Mouse (Mus musculus): ENCODE measurements around the gene Mrpl1. TPM values are rescaled to one million over a fixed set of nuclear protein-coding genes. Genes with fewer than 3 reads are reported as not detected.
A peak's percentile ranks its signal among the peaks of the same experiment; 100 is the strongest.

Mrpl1 gene
- total and polyA plus RNA-seq, 3 experiments: 31.3 to 77.6 (median 44.2) TPM

DNA sequence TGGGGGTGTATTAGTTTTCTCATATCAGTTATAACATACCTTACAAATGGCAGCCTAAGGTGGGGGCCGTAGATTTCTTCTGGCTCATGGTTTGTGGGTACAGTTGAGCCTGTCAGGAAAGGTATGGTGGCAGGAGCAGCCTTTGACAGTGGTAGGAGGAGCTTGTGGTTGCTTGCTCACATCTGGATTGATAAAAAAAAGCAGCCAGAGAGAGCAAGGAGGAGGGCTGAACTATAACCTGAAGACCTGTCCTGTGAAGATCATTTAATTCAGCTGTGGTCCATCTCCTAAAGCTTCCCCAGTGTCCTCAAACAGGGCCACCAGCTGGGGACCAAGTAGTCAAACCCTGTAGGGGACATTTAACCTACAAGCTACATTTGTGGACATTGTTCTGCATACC is 12.0 kb downstream of the Mrpl1 start:
- Histone ChIP-seq H3K9me3 (replicated peaks; ENCODE audit: low read length) (no peaks in the 10 kb centered on the region), H3K27me3 (replicated peaks) (no peaks in the 10 kb centered on the region), H3K27ac (ENCODE audit: insufficient read depth, low read depth) (peak overlapping the region; percentile 95), H3K36me3 (replicated peaks in 1 of 2; ENCODE audit: control insufficient read depth in 1 of 2, insufficient read depth in 1 of 2, low read length in 1 of 2) (peaks cover 9 to 28% of the 10 kb centered on the region in 2 experiments), H3K79me2 (replicated peaks; ENCODE audit: control insufficient read depth, extremely low read depth, insufficient read depth, poor library complexity, severe bottlenecking) (peaks cover 61% of the 10 kb centered on the region), H3K4me1 (ENCODE audit: control insufficient read depth in 1 of 2, insufficient read depth in 2 of 2) (peaks cover 12 to 65% of the 10 kb centered on the region in 2 experiments), H3K9ac (ENCODE audit: insufficient read depth, low read depth) (peak overlapping the region; percentile 68), H3K4me2 (ENCODE audit: insufficient read depth, low read depth, poor library complexity, severe bottlenecking) (peak overlapping the region; percentile 83), H3K4me3 (replicated peaks in 1 of 3; ENCODE audit: low read depth in 2 of 3, low read length in 2 of 3, poor library complexity in 1 of 3) (peak overlapping the region in 1 of 3 experiments; percentile 10)
- in situ Hi-C loops (cut with MboI; ENCODE audit: low pct_ligation_motif_present, low pct_unique_long_range_greater_than_20kb, low sequenced_read_pairs) (no loop called here), dilution Hi-C loops (cut with MboI; ENCODE audit: extremely low pct_ligation_motif_present, extremely low pct_unique_long_range_greater_than_20kb, low sequenced_read_pairs) (no loop called here)
- DNase-seq (ENCODE audit: extremely low read depth): peak; percentile 74
- TF ChIP-seq GABPA (IDR thresholded peaks at IDR 0.05; ENCODE audit: insufficient replicate concordance, low read depth, low read length) (no peak), ZMIZ1 (IDR thresholded peaks at IDR 0.05; ENCODE audit: low read depth, low read length) (no peak), IRF4 (IDR thresholded peaks at IDR 0.05; ENCODE audit: low read depth, low read length) (peak; percentile 47; the same call in 1 of the 2 replicates), ETS1 (conservative IDR thresholded peaks at IDR 0.05; ENCODE audit: low read depth, low read length) (no peak), HCFC1 (IDR thresholded peaks at IDR 0.05; ENCODE audit: low read depth, low read length) (no peak), ELF1 (IDR thresholded peaks at IDR 0.05; ENCODE audit: low read depth, low read length) (no peak), JUN (IDR thresholded peaks at IDR 0.05; ENCODE audit: insufficient read depth, low read depth, low read length) (no peak), ZC3H11A (IDR thresholded peaks at IDR 0.05; ENCODE audit: low read depth, low read length) (no peak), MXI1 (IDR thresholded peaks at IDR 0.05; ENCODE audit: low read depth, low read length) (no peak), ZNF384 (IDR thresholded peaks at IDR 0.05; ENCODE audit: low read depth, low read length) (peak; percentile 92), MAX (IDR thresholded peaks at IDR 0.05; ENCODE audit: low read length) (no peak), MEF2A (IDR thresholded peaks at IDR 0.05; ENCODE audit: borderline replicate concordance, low read depth, low read length) (no peak), POLR2A (IDR thresholded peaks at IDR 0.05; ENCODE audit: low read depth, low read length) (peak; percentile 39), PAX5 (IDR thresholded peaks at IDR 0.05; ENCODE audit: low read length) (no peak)

DNA sequence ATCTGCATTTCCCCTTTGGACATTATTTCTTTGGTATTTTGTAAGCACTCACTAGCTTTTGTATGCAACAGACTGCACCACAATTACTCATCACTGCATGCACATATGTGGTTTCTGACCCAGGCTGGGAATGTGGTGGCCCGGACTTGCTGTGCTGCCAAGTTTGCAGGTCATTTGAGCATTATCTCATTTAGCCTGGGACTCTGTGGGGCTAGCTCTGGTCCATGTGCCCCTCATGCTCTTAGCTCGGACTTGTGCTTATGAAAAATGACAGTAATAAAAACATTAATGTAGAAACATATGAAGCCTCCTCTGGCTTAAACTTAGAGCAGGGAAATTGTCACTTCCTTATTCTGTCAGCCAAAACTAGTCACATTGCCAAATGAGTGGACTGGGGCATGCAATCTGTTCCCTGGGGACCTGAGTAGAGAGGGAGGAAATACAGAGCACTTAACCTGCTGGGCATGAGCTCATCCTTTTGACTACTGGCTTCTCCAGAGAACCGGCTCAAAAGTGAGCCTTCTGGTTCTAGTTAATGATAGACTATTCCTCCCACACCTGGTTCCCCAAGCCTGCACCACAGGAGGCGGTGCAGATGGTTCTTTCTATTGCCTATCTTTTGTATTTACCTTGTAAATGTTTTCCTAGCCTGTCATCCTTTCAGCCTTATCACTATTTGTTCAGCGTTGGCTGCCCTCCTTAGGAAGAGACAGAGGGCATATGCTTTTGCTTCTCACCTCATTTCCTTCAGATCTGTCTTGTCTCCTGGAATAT is 12.7 kb downstream of the Mrpl1 start:
- no peaks in the 10 kb centered on the region for H3K9me3 ChIP-seq (replicated peaks; ENCODE audit: low read length)
- in situ Hi-C loops (cut with MboI; ENCODE audit: low pct_ligation_motif_present, low pct_unique_long_range_greater_than_20kb, low sequenced_read_pairs): no loop called here
- peak overlapping the region; percentile 95 for H3K27ac ChIP-seq (ENCODE audit: insufficient read depth, low read depth)
- TF ChIP-seq ZKSCAN1 (IDR thresholded peaks at IDR 0.05; ENCODE audit: borderline replicate concordance, low read depth, low read length) (no peak), RAD21 (IDR thresholded peaks at IDR 0.05; ENCODE audit: low read depth, low read length) (peak; percentile 16), MAFK (IDR thresholded peaks at IDR 0.05; ENCODE audit: insufficient replicate concordance, low read length) (peak; percentile 66; the same call in 1 of the 2 replicates), KAT2A (IDR thresholded peaks at IDR 0.05; ENCODE audit: insufficient replicate concordance, low read length) (peak; percentile 79; the same call in 1 of the 2 replicates), GABPA (IDR thresholded peaks at IDR 0.05; ENCODE audit: insufficient replicate concordance, low read depth, low read length) (no peak), BHLHE40 (IDR thresholded peaks at IDR 0.05; ENCODE audit: low read depth, low read length) (peak; percentile 74; the same call in 1 of the 2 replicates), JUN (IDR thresholded peaks at IDR 0.05; ENCODE audit: insufficient read depth, low read depth, low read length) (peak; percentile 93), PAX5 (IDR thresholded peaks at IDR 0.05; ENCODE audit: low read length) (no peak), ZMIZ1 (IDR thresholded peaks at IDR 0.05; ENCODE audit: low read depth, low read length) (peak; percentile 31; the same call in 1 of the 2 replicates), MEF2A (IDR thresholded peaks at IDR 0.05; ENCODE audit: borderline replicate concordance, low read depth, low read length) (peak; percentile 89), ZC3H11A (IDR thresholded peaks at IDR 0.05; ENCODE audit: low read depth, low read length) (no peak), E2F4 (IDR thresholded peaks at IDR 0.05; ENCODE audit: insufficient replicate concordance, low read depth, low read length) (no peak), USF1 (IDR thresholded peaks at IDR 0.05; ENCODE audit: low read depth, low read length) (peak; percentile 23; the same call in 1 of the 2 replicates), CHD1 (IDR thresholded peaks at IDR 0.05; ENCODE audit: low read depth, low read length) (peak; percentile 93), CHD2 (IDR thresholded peaks at IDR 0.05; ENCODE audit: low read length) (peak; percentile 83), TBP (conservative IDR thresholded peaks at IDR 0.05; ENCODE audit: low read depth, low read length) (0 out of 2 replicates have a peak, but pooled peaks have one; percentile 38), SIN3A (IDR thresholded peaks at IDR 0.05; ENCODE audit: low read length) (peak; percentile 90), POLR2A (IDR thresholded peaks at IDR 0.05; ENCODE audit: low read depth, low read length) (no peak), TCF12 (IDR thresholded peaks at IDR 0.05; ENCODE audit: low read depth, low read length) (peak; percentile 89), MYC (IDR thresholded peaks at IDR 0.05; ENCODE audit: low read depth, low read length) (peak; percentile 93), ETS1 (conservative IDR thresholded peaks at IDR 0.05; ENCODE audit: low read depth, low read length) (peak; percentile 93), IRF4 (IDR thresholded peaks at IDR 0.05; ENCODE audit: low read depth, low read length) (peak; percentile 93), MXI1 (IDR thresholded peaks at IDR 0.05; ENCODE audit: low read depth, low read length) (peak; percentile 82), NRF1 (IDR thresholded peaks at IDR 0.05; ENCODE audit: low read depth, low read length) (no peak)

More for the DNA sequence above, 12.7 kb downstream of the Mrpl1 start:
- peaks cover 56% of the 10 kb centered on the region for H3K79me2 ChIP-seq (replicated peaks; ENCODE audit: control insufficient read depth, extremely low read depth, insufficient read depth, poor library complexity, severe bottlenecking)
- peaks cover 8 to 60% of the 10 kb centered on the region in 2 experiments for H3K4me1 ChIP-seq (ENCODE audit: control insufficient read depth in 1 of 2, insufficient read depth in 2 of 2)
- no peaks in the 10 kb centered on the region for H3K27me3 ChIP-seq (replicated peaks)
- H3K36me3 ChIP-seq (replicated peaks in 1 of 2; ENCODE audit: control insufficient read depth in 1 of 2, insufficient read depth in 1 of 2, low read length in 1 of 2): peaks cover 14 to 30% of the 10 kb centered on the region in 2 experiments
- peak overlapping the region; percentile 96 for H3K4me2 ChIP-seq (ENCODE audit: insufficient read depth, low read depth, poor library complexity, severe bottlenecking)
- peak; percentile 99 for DNase-seq (ENCODE audit: extremely low read depth)
- dilution Hi-C loops (cut with MboI; ENCODE audit: extremely low pct_ligation_motif_present, extremely low pct_unique_long_range_greater_than_20kb, low sequenced_read_pairs): no loop called here
- H3K9ac ChIP-seq (ENCODE audit: insufficient read depth, low read depth): peak overlapping the region; percentile 71
- peak overlapping the region; percentile 7 to 43 (median 20) for H3K4me3 ChIP-seq (replicated peaks in 1 of 3; ENCODE audit: low read depth in 2 of 3, low read length in 2 of 3, poor library complexity in 1 of 3)
